Mouse (Mus musculus): Measurements from ENCODE around the gene Ddx20.

- TF ChIP-seq POLR2A (IDR thresholded peaks at IDR 0.05; ENCODE audit: insufficient read depth, low read depth, low read length) = no peak
- TF ChIP-seq CTCF (IDR thresholded peaks at IDR 0.05; ENCODE audit: insufficient read depth, low read depth, low read length) = no peak
Measured at GRCm38 (mm10) chr3:105718746-105719145, 31.4 kb upstream of the Ddx20 start.
